Mouse (Mus musculus) thymus, adult 2 months (tissue): ENCODE data around the gene Dctn1.

Source experiments
- CTCF ChIP-seq: fragments of 200-500 bp; IDR thresholded peaks from 2 replicates; pipeline ENCODE4 v1.5.1; 2012; ENCODE audit warnings: mild to moderate bottlenecking, control low read depth, low read length, moderate library complexity, borderline replicate concordance; ENCODE audit not compliant: control insufficient read depth, poor library complexity, insufficient read depth; ENCODE audit errors: extremely low read depth
- POLR2A ChIP-seq: fragments of 200-500 bp; IDR thresholded peaks from 2 replicates; pipeline ENCODE4 v1.6.1; 2012; ENCODE audit warnings: mild to moderate bottlenecking, low read length, control low read depth, moderate library complexity; ENCODE audit not compliant: control insufficient read depth, poor library complexity, insufficient read depth; ENCODE audit errors: extremely low read depth

- TF ChIP-seq POLR2A: no peak
- TF ChIP-seq CTCF: no peak
Measured at GRCm38 (mm10) chr6:83134226-83134625, 31.5 kb upstream of the Dctn1 start.
